Mouse (Mus musculus): ENCODE measurements around the gene Cdh16. TPM values are rescaled to one million over a fixed set of nuclear protein-coding genes. Genes with fewer than 3 reads are reported as not detected.

The Cdh16 gene
- polyA plus RNA-seq, 1 experiment from 2014 or later = not detected

- H3K4me2 ChIP-seq (replicated peaks) = no peak overlapping the region
- H3K27ac ChIP-seq (replicated peaks) = no peak overlapping the region
- H3K36me3 ChIP-seq = no peaks in the 10 kb centered on the region
- no peaks in the 10 kb centered on the region for H3K9me3 ChIP-seq
- 97% methylated on average over 5 of the region's 5 CpGs for WGBS
- H3K4me3 ChIP-seq = no peak overlapping the region
- H3K27me3 ChIP-seq = no peaks in the 10 kb centered on the region
- H3K9ac ChIP-seq (replicated peaks) = no peak overlapping the region
- peak; percentile 53 for ATAC-seq (replicated peaks)
- H3K4me1 ChIP-seq = no peaks in the 10 kb centered on the region
Observed at GRCm38 (mm10) chr8:104565457-104565798, 58.8 kb downstream of the Cdh16 start.

GRCm38 (mm10) chr8:104564633-104565456, 59.4 kb downstream of the Cdh16 start:
- 18% methylated on average over 22 of the region's 22 CpGs for WGBS
- no peaks in the 10 kb centered on the region for H3K27me3 ChIP-seq
- no peaks in the 10 kb centered on the region for H3K4me1 ChIP-seq
- H3K4me3 ChIP-seq = no peak overlapping the region
- no peak overlapping the region for H3K27ac ChIP-seq (replicated peaks)
- H3K4me2 ChIP-seq (replicated peaks) = no peak overlapping the region
- peak; percentile 81 for ATAC-seq (replicated peaks)
- no peak overlapping the region for H3K9ac ChIP-seq (replicated peaks)
- no peaks in the 10 kb centered on the region for H3K36me3 ChIP-seq
- H3K9me3 ChIP-seq = no peaks in the 10 kb centered on the region

DNA sequence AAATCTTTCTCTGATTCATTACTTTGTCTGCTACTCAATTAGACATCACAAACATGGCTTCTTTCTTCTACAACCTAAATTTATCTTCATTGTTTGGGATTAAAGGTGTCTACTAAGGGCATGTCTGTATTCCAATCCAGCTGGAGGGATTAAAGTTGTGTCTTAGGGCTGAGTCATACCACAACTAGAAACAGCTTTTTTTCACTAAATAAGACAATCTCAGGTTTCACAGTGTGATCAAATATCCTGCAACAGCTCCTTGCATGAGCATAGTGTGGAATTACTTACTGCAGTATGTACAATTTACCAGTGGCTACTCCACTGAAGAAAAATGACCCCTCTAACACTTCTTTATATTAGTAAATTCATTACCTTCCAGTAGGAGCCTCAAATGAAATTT, 63.5 kb downstream of the Cdh16 start:
- Histone ChIP-seq H3K4me3 (no peak overlapping the region), H3K27me3 (no peaks in the 10 kb centered on the region), H3K9ac (replicated peaks) (no peak overlapping the region), H3K4me2 (replicated peaks) (no peak overlapping the region), H3K4me1 (no peaks in the 10 kb centered on the region), H3K9me3 (no peaks in the 10 kb centered on the region), H3K27ac (replicated peaks) (no peak overlapping the region), H3K36me3 (no peaks in the 10 kb centered on the region)
- no peak for ATAC-seq (replicated peaks)

DNA sequence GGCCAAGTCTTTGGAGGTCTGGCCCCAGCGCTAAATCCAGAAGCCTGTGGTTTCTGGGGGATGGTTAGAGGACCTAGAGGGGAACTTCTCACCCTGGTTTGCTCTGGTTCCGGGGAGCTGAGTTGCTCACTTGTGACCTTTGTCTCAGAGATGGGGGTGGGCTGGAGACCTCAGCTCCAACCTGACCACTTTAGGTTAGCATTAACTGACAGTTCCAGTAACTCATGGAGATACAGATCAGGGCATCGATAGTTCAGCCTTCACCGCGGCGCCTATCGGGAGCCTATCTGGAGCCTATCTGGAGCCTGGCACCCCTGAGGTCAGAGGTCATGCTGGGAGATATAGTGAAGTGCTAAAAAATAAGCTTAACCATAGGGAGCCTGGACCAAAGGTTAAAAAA, 67.0 kb downstream of the Cdh16 start:
- WGBS = 87% methylated on average over 7 of the region's 7 CpGs
- no peak overlapping the region for H3K4me2 ChIP-seq (replicated peaks)
- no peak for ATAC-seq (replicated peaks)

GRCm38 (mm10) chr8:104555191-104555590, 69.0 kb downstream of the Cdh16 start:
- Histone ChIP-seq H3K9me3 (no peaks in the 10 kb centered on the region), H3K4me2 (replicated peaks) (no peak overlapping the region), H3K27ac (replicated peaks) (no peak overlapping the region), H3K27me3 (no peaks in the 10 kb centered on the region), H3K36me3 (no peaks in the 10 kb centered on the region), H3K9ac (replicated peaks) (no peak overlapping the region), H3K4me1 (no peaks in the 10 kb centered on the region), H3K4me3 (no peak overlapping the region)
- 90% methylated on average over 4 of the region's 4 CpGs for WGBS
- ATAC-seq (replicated peaks) = no peak

More for the DNA sequence above, 67.0 kb downstream of the Cdh16 start:
- H3K4me1 ChIP-seq = no peaks in the 10 kb centered on the region
- no peaks in the 10 kb centered on the region for H3K27me3 ChIP-seq
- no peaks in the 10 kb centered on the region for H3K9me3 ChIP-seq
- no peak overlapping the region for H3K4me3 ChIP-seq
- H3K36me3 ChIP-seq = no peaks in the 10 kb centered on the region
- no peak overlapping the region for H3K27ac ChIP-seq (replicated peaks)
- no peak overlapping the region for H3K9ac ChIP-seq (replicated peaks)

Other genes with a start within 250 kb of the Cdh16 start
- gene Cmtm4, start 228.6 kb downstream of the Cdh16 start, polyA plus RNA-seq (2015; fragmentation: Nextera tagmentation; extraction: Ambion mirVana) = 2.6 and 2.9 TPM in 2 replicates
- gene Dync1li2, start 181.3 kb downstream of the Cdh16 start, polyA plus RNA-seq (2015; fragmentation: Nextera tagmentation; extraction: Ambion mirVana) = 124 and 128 TPM in 2 replicates
- 0.17 and 0.19 TPM in 2 replicates for gene Terb1, start 114.5 kb downstream of the Cdh16 start, polyA plus RNA-seq (2015; fragmentation: Nextera tagmentation; extraction: Ambion mirVana)
- 116 and 124 TPM in 2 replicates for gene Nae1, start 89.8 kb downstream of the Cdh16 start, polyA plus RNA-seq (2015; fragmentation: Nextera tagmentation; extraction: Ambion mirVana)
- gene Car7, start 89.7 kb downstream of the Cdh16 start, polyA plus RNA-seq (2015; fragmentation: Nextera tagmentation; extraction: Ambion mirVana) = 1.7 and 2.0 TPM in 2 replicates
- gene Pdp2, start 32.9 kb downstream of the Cdh16 start, polyA plus RNA-seq (2015; fragmentation: Nextera tagmentation; extraction: Ambion mirVana) = 17.8 and 18.7 TPM in 2 replicates
- 2.4 and 3.0 TPM in 2 replicates for gene Rrad, start 6.9 kb upstream of the Cdh16 start, polyA plus RNA-seq (2015; fragmentation: Nextera tagmentation; extraction: Ambion mirVana)
- gene Ciao2b, start 17.6 kb upstream of the Cdh16 start, polyA plus RNA-seq (2015; fragmentation: Nextera tagmentation; extraction: Ambion mirVana) = 145 and 153 TPM in 2 replicates
- not detected in 2 replicates for gene Ces2a, start 109.6 kb upstream of the Cdh16 start, polyA plus RNA-seq (2015; fragmentation: Nextera tagmentation; extraction: Ambion mirVana)
- 0.20 TPM in 2 replicates for gene Ces2b, start 207.2 kb upstream of the Cdh16 start, polyA plus RNA-seq (2015; fragmentation: Nextera tagmentation; extraction: Ambion mirVana)
- not detected in 2 replicates for gene Ces2c, start 222.7 kb upstream of the Cdh16 start, polyA plus RNA-seq (2015; fragmentation: Nextera tagmentation; extraction: Ambion mirVana)

All from forebrain, embryonic 15.5 days (tissue).